Mouse (Mus musculus) intestine, embryonic 16.5 days (tissue): ENCODE measurements around the gene Timm8b. TPM values are rescaled to one million over a fixed set of nuclear protein-coding genes. Genes with fewer than 3 reads are reported as not detected.
"Not testable (repeated sequence)": the region's sequence is repeated elsewhere in the genome, so short reads cannot be mapped to it uniquely, and the experiment has no call there.

Experiments
- ATAC-seq: fragments of 200-750 bp; cut with Nextera tagmentation; 2 replicates; pipeline ENCODE4 v1.8.0; 2017; ENCODE audit warnings: moderate TSS enrichment, moderate library complexity
- H3K27ac ChIP-seq: fragments of 300-500 bp; sonication (generic); 2 replicates; pipeline ENCODE4 v1.5.1; 2014; ENCODE audit warnings: mild to moderate bottlenecking, low read length
- H3K27me3 ChIP-seq: fragments of 300-500 bp; sonication (generic); replicated peaks from 2 replicates; pipeline ENCODE4 v1.6.1; 2014; ENCODE audit warnings: low read length, control low read depth, mixed read lengths; ENCODE audit not compliant: control insufficient read depth, insufficient read depth
- H3K36me3 ChIP-seq: fragments of 300-500 bp; sonication (generic); 2 replicates; pipeline ENCODE4 v1.6.1; 2014; ENCODE audit warnings: low read length, control low read depth; ENCODE audit not compliant: control insufficient read depth, insufficient read depth
- H3K4me1 ChIP-seq: fragments of 300-500 bp; sonication (generic); 2 replicates; pipeline ENCODE4 v1.6.1; 2014; ENCODE audit warnings: low read length, control low read depth, mixed read lengths; ENCODE audit not compliant: control insufficient read depth, insufficient read depth
- H3K4me2 ChIP-seq: fragments of 300-500 bp; sonication (generic); 2 replicates; pipeline ENCODE4 v1.6.1; 2014; ENCODE audit warnings: low read depth, low read length, control low read depth
- H3K4me3 ChIP-seq: fragments of 300-500 bp; sonication (generic); 2 replicates; pipeline ENCODE4 v1.5.1; 2014; ENCODE audit warnings: mild to moderate bottlenecking, low read length
- H3K9ac ChIP-seq: fragments of 300-500 bp; sonication (generic); 2 replicates; pipeline ENCODE4 v1.6.1; 2014; ENCODE audit warnings: low read depth, low read length
- H3K9me3 ChIP-seq: fragments of 300-500 bp; sonication (generic); 2 replicates; pipeline ENCODE4 v1.6.1; 2016; ENCODE audit warnings: low read length, control low read depth; ENCODE audit not compliant: control insufficient read depth
- WGBS: fragments of 180-500 bp; shearing (Covaris S2); extraction: QIAGEN DNeasy Blood & Tissue Kit; methylation state at CpG from one replicate; pipeline ENCODE4 v1.1.7; 2014; 5-methylcytosine and 5-hydroxymethylcytosine counted together
- polyA plus RNA-seq: library from polyadenylated mRNA; unstranded; fragments of >200 nt; fragmentation: Nextera tagmentation; extraction: Ambion mirVana; gene quantifications from 2 replicates; pipeline ENCODE4 v1.2.1, GENCODE M21; 2015

Gene Timm8b
- polyA plus RNA-seq, 1 experiment from 2014 or later = 296 TPM

DNA sequence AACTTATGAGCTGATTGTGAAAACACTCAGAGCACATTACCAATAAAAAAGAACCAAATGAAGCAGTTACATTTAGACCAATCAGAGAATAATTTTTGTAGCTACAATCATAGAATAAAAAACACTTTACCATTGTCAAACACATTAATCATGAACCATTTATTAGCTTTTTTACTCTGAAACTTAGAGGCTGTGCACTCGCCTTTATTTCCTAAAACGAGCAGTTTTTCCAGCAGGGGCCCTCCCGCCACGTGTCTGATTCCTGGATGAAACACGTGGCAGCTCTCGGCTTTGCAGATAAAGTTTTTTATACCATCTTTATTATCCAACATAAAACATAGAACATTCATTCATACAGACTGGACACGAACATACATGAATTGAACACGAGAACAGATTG is 27.2 kb downstream of the Timm8b start:
- not testable (repeated sequence) for H3K4me3 ChIP-seq, H3K4me1 ChIP-seq, H3K27ac ChIP-seq, ATAC-seq, H3K9ac ChIP-seq, H3K36me3 ChIP-seq, H3K9me3 ChIP-seq, H3K27me3 ChIP-seq, H3K4me2 ChIP-seq
- WGBS = 87% methylated on average over 6 of the region's 8 CpGs

- H3K9me3 ChIP-seq = no peaks in the 10 kb centered on the region
- H3K36me3 ChIP-seq = peaks cover 3% of the 10 kb centered on the region; the same call in 1 of the 2 replicates
- H3K9ac ChIP-seq = no peak overlapping the region
- H3K27me3 ChIP-seq = no peaks in the 10 kb centered on the region
- WGBS = 85% methylated on average over 6 of the region's 6 CpGs
- H3K4me2 ChIP-seq = no peak overlapping the region
- no peak overlapping the region for H3K4me3 ChIP-seq
- H3K27ac ChIP-seq = no peak overlapping the region
- no peaks in the 10 kb centered on the region for H3K4me1 ChIP-seq
- ATAC-seq = peak; percentile 42; the same call in 1 of the 2 replicates
These were observed 28.4 kb downstream of the Timm8b start for GRCm38 (mm10) chr9:50632016-50632688.

- no peaks in the 10 kb centered on the region for H3K27me3 ChIP-seq
- WGBS = 64% methylated on average over 2 of the region's 2 CpGs
- no peaks in the 10 kb centered on the region for H3K9me3 ChIP-seq
- H3K4me3 ChIP-seq = no peak overlapping the region
- H3K4me1 ChIP-seq = no peaks in the 10 kb centered on the region
- no peak for ATAC-seq
- peaks cover 5% of the 10 kb centered on the region; the same call in 1 of the 2 replicates for H3K36me3 ChIP-seq
- no peak overlapping the region for H3K4me2 ChIP-seq
- no peak overlapping the region for H3K27ac ChIP-seq
- no peak overlapping the region for H3K9ac ChIP-seq
These were observed 29.3 kb downstream of the Timm8b start for GRCm38 (mm10) chr9:50633059-50633458.

DNA sequence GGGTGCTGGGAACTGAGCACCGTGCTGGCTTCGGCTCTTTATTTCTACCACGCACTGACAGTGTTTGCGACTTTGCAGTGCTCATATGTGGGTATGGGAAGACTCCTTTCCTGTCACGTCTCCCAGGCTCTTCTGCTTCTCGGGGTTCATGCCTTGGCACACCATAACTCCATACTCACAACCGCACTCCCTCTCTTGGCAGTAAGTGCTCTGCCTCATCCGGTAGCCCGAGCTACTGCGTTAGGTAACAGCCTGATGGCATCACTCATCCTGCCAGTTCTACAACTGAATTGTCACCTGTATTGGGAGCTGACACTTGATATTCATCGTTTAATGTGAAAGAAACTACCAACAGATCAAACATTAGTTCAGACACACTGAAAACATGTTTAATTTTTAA is 30.6 kb downstream of the Timm8b start:
- ATAC-seq = no peak
- Histone ChIP-seq H3K4me2 (no peak overlapping the region), H3K4me1 (no peaks in the 10 kb centered on the region), H3K27ac (no peak overlapping the region), H3K27me3 (no peaks in the 10 kb centered on the region), H3K4me3 (no peak overlapping the region), H3K9ac (no peak overlapping the region), H3K36me3 (peaks cover 5% of the 10 kb centered on the region; the same call in 1 of the 2 replicates), H3K9me3 (no peaks in the 10 kb centered on the region)
- 92% methylated on average over 11 of the region's 11 CpGs for WGBS

DNA sequence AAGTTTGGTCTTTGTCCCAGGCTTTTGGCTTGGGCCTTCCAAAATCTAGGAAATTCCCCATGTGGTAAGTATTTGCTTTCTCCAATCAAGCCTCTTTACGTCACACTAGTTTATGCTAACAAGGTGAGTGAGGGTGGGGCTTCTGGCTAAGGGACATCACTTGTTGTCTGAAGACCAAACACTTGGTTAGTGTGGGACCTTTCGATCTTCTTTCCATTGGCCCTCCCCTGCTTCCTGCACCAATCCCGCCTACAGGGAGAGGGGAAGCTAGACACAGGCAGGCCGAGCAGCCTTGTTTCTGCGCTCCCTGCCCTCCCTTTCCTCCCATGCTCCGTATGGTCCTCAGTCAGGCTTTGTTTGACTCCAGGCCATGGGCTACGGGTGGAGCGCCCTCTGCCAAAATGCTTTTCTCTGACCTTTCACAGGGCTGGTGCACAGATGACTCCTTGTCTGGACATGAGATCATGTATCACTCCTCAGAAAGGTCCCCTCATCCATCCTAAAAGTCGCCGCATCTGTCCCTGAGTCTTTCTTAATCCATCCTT is 43.2 kb downstream of the Timm8b start:
- Histone ChIP-seq H3K9ac (no peak overlapping the region), H3K9me3 (no peaks in the 10 kb centered on the region), H3K36me3 (peaks cover 25% of the 10 kb centered on the region), H3K27me3 (no peaks in the 10 kb centered on the region), H3K4me1 (no peaks in the 10 kb centered on the region), H3K4me2 (no peak overlapping the region), H3K27ac (no peak overlapping the region), H3K4me3 (no peak overlapping the region)
- WGBS = 85% methylated on average over 10 of the region's 10 CpGs
- no peak for ATAC-seq

- no peak for ATAC-seq
- 95% methylated on average over 10 of the region's 10 CpGs for WGBS
- no peaks in the 10 kb centered on the region for H3K4me1 ChIP-seq
- no peaks in the 10 kb centered on the region for H3K9me3 ChIP-seq
- H3K27me3 ChIP-seq = no peaks in the 10 kb centered on the region
- no peak overlapping the region for H3K4me3 ChIP-seq
- H3K4me2 ChIP-seq = no peak overlapping the region
- H3K9ac ChIP-seq = no peak overlapping the region
- no peak overlapping the region for H3K27ac ChIP-seq
- H3K36me3 ChIP-seq = peaks cover 23% of the 10 kb centered on the region
These were observed 46.8 kb downstream of the Timm8b start for GRCm38 (mm10) chr9:50650503-50650902.

Other genes with a start within 250 kb of the Timm8b start
- 1.2 and 1.3 TPM in 2 replicates for gene Plet1, start 109.4 kb upstream of the Timm8b start, polyA plus RNA-seq
- gene Pts, start 75.2 kb upstream of the Timm8b start, polyA plus RNA-seq = 106 and 107 TPM in 2 replicates
- 23.3 and 35.5 TPM in 2 replicates for gene Il18, start 49.1 kb upstream of the Timm8b start, polyA plus RNA-seq
- 7.6 and 10.4 TPM in 2 replicates for gene Bco2, start 48.7 kb upstream of the Timm8b start, polyA plus RNA-seq
- gene Tex12, start 42.6 kb upstream of the Timm8b start, polyA plus RNA-seq = 0.23 TPM in 1 of 2 replicates, not detected in the other
- 686 and 728 TPM in 2 replicates for gene Sdhd, start 98 bp upstream of the Timm8b start, polyA plus RNA-seq
- 2.2 and 2.4 TPM in 2 replicates for gene Pih1d2, start 13.4 kb downstream of the Timm8b start, polyA plus RNA-seq
- gene Nkapd1, start 13.6 kb downstream of the Timm8b start, polyA plus RNA-seq = 13.8 and 17.1 TPM in 2 replicates
- 61.0 and 63.7 TPM in 2 replicates for gene Dlat, start 55.9 kb downstream of the Timm8b start, polyA plus RNA-seq
- 4.8 TPM in 2 replicates for gene Dixdc1, start 135.6 kb downstream of the Timm8b start, polyA plus RNA-seq
- gene 2310030G06Rik, start 142.6 kb downstream of the Timm8b start, polyA plus RNA-seq = 21.3 and 23.5 TPM in 2 replicates
- gene Cryab, start 147.4 kb downstream of the Timm8b start, polyA plus RNA-seq = 62.8 and 63.6 TPM in 2 replicates
- gene Hspb2, start 148.4 kb downstream of the Timm8b start, polyA plus RNA-seq = 5.0 TPM in 2 replicates
- gene Fdxacb1, start 164.3 kb downstream of the Timm8b start, polyA plus RNA-seq = 12.6 and 13.0 TPM in 2 replicates
- gene Alg9, start 171.1 kb downstream of the Timm8b start, polyA plus RNA-seq = 39.1 and 42.9 TPM in 2 replicates
- 28.9 and 33.0 TPM in 2 replicates for gene 1110032A03Rik, start 171.6 kb downstream of the Timm8b start, polyA plus RNA-seq
- 58.5 and 63.9 TPM in 2 replicates for gene Ppp2r1b, start 241.4 kb downstream of the Timm8b start, polyA plus RNA-seq